Mouse (Mus musculus) retina, postnatal 7 days (tissue): ENCODE results near the gene Six5.

Source experiments
- DNase-seq: peaks from one replicate; pipeline ENCODE4 v3.0.0-alpha.2; 2012; ENCODE audit warnings: low read depth, low spot score

The Six5 gene

DNA sequence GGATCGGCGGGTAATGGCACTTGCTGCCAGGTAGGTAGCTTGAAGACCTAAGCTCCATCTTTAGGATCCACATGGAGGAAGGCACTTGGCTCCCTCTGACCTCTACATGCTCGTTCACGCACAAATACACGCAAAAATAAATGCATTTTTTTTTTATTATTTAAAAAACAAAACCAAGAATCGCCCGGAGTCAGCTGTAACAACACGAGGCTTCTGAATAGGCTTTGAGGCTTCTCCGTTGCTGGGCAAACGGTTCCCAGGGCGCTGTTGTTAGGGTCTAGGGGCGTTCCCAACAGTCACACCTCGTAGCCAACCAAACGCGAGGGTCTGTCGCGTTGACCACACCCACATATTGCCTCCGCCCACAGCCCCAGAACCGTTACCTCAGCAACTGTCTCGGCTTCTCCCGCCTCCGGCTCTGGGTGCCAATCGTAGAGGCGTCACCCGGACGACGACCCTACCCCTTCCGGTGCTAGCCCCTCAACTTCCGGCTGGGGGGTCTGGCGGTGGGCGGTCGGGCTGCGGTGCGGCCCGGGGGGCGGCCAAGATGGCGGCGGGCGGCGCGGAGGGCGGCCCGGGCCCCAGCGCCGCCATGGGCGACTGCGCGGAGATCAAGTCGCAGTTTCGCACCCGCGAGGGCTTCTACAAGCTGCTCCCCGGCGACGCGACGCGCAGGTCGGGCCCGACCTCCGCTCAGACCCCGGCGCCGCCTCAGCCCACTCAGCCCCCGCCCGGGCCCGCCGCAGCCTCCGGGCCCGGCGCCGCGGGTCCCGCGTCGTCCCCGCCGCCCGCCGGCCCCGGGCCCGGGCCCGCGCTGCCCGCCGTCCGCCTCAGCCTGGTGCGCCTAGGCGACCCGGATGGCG is 18.4 kb upstream of the Six5 start, which contains the start of gene Dmwd:
Dmwd (plus strand) TSS at position 505 of the 863 bp plus-strand sequence.
- DNase-seq = peak; percentile 95

DNA sequence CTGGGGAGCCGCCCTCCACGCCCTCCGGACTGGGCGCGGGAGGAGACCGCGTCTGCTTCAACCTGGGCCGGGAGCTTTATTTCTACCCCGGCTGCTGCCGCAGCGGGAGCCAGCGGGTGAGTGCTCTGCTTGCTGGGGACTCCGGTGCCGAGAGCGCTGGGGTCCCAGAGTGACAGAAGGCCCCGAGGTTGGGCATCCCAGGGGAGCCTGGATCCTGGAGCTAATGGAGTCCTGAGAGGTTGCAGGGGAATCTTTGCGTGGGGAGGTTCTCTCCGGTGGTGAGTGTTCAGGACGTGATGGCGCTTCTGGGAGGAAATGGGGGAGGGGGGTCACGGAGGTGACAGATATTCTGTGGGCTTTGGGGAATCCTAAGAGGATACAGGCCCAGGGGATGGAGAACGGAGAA is 17.8 kb upstream of the Six5 start:
- no peak for DNase-seq

- DNase-seq = no peak
Measured at GRCm38 (mm10) chr7:19077761-19078160, 16.6 kb upstream of the Six5 start.

- DNase-seq = no peak
Measured at GRCm38 (mm10) chr7:19078732-19079131, 15.7 kb upstream of the Six5 start.

GRCm38 (mm10) chr7:19080451-19080950 is 13.9 kb upstream of the Six5 start:
- no peak for DNase-seq

DNA sequence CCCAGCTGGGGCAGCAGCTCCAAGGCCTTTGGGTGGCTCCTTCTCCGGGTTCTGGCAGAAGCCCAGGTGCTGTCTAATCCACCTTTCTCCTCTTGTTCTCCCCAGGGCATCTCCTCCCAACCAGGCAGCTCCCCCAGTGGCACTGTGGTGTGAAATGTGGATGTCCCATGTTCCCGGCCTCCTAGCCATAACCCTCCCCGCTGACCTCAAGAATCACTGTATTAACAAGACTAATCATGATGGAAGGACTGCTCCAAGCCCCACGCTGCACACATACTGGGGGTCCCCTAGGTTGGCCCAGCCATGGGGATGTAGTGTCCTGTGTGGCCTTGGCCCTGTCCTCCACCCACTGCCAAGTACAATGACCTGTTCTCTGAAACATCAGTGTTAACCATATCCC is 12.2 kb upstream of the Six5 start:
- DNase-seq = no peak

DNA sequence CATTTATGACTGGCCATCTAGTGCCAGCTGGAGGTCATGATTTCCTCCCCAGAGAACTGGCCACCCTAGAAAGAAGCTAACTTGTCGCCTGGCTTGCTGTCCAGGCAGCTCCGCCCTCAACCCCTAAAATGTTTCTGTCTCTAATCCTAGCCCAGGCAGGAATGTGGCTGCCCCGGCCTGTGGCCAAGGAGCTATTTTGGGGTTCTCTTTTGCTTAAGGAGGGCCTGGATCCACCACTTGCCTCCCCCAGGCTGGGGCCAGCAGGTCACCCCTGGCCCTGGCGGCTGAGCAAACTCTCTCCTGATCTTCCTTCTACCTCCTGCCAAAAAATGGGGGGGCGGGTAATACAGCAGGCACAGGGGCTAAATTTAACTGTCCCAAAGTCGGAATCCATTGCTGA is 11.3 kb upstream of the Six5 start:
- no peak for DNase-seq

DNA sequence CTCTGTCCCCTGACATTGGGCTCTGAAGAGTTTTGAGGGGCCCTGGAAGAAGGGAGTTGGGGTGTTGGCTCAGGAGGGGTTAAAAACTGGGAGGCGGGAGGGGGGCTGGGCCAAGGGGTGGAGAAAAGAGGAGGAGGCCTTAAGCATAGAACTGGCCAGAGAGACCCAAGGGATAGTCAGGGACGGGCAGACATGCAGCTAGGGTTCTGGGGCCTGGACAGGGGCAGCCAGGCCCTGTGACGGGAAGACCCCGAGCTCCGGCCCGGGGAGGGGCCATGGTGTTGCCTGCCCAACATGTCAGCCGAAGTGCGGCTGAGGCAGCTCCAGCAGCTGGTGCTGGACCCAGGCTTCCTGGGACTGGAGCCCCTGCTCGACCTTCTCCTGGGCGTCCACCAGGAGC is 10.7 kb upstream of the Six5 start, which contains the start of gene Dmpk:
Dmpk (plus strand) TSS at position 149 of the 400 bp plus-strand sequence.
- DNase-seq = no peak

DNA sequence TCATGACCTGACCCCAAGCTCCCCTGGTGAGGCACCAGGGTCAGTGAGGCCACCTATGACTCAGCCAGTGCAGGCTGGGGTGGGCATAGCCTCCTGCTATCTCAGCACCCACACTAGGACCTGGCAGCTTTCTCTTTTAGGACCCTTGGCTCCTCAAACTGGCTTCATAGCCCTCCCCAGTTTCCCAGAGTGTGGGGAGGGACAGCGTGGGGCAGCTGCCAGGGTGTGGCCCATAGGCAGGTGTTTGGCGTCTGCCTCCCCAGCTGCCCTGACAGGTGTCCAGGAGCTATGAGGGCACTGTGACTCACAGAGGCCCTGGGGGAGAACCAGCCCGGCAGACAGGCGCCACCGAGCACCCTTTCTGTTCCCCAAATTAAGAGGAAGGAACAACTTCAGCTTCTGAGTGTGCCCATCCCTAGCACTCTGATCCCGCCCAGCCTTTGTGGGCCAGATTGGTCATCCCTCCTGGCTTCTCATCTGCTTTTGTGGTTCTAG is 10.1 kb upstream of the Six5 start:
- DNase-seq = no peak

DNA sequence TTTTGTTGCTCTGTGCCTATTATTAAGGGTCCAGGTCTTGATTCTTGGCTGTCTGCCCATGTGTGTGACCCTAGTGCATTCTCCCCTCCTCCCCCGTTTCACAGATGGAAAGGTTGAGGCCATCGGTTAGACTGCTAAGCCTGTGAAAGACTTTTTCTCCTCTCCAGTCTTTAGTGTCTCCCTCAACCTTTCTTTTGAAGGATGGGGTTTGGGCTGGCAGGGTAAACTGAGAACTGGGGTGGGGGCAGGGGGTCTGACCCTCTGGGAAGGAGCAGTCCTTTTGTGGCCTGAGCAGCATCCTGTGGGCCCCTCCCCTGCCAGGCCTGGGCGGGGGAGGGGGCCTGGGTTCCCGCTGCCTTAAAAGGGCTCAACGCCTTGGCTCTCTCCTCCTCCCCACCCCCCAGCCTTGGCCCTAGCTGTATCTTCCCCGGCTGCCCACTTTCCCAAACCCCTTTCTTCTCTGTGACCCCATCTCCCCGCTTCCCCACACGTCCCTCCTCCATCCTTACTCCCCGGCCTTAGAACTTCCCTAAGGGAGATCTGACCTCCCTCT is 9.4 kb upstream of the Six5 start:
- DNase-seq = no peak

DNA sequence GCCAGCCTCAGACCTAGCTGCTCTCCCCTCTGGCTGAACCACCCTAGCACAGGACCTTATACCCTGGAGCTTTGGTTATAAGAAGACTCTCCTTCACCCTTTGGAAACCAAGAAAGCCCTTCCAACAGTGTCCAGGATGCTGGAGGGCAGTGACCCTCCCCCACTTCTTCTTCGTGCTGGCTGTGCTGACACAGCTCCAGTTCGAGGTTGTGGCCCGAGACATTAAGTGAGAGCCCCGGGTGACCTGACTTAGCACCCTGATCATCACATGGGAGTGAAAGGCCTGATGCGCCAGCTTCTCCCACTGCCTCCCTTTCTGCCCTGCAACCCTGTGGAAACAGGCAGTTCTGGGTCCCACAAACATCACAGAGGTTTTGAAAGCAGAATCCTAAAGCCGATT is 8.9 kb upstream of the Six5 start:
- DNase-seq = no peak

- DNase-seq = no peak
Measured at GRCm38 (mm10) chr7:19086042-19086441, 8.4 kb upstream of the Six5 start.

DNA sequence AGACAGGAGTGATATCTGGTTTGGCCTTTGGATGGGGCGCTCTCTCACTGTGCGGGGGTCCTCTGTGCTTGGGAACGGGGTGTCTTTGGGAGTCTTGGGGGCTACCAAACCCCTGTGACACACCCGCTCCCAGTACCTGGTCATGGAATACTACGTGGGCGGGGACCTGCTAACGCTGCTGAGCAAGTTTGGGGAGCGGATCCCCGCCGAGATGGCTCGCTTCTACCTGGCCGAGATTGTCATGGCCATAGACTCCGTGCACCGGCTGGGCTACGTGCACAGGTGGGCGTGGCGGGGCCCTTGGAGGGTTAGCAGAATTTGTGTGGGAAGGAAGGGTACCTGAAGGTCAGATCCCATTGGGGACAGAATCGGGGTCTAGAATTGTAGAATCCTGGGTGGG is 7.6 kb upstream of the Six5 start:
- DNase-seq = no peak

- DNase-seq = no peak
Measured at GRCm38 (mm10) chr7:19088813-19089212, 5.6 kb upstream of the Six5 start.

DNA sequence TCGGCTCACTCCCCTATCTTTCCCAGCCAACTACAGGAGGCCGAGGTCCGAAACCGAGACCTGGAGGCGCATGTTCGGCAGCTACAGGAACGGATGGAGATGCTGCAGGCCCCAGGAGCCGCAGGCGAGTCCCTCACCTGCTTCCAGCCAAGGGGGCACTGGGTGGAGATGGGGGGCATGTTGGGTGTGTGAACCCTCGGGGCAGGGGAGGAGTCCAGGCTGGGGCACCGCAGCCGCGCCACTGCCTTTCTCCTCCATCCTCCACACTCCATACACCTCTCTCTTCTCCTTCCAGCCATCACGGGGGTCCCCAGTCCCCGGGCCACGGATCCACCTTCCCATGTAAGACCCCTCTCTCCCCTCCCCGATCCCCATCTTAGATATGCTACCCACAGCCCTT is 2.5 kb upstream of the Six5 start:
- DNase-seq = no peak

DNA sequence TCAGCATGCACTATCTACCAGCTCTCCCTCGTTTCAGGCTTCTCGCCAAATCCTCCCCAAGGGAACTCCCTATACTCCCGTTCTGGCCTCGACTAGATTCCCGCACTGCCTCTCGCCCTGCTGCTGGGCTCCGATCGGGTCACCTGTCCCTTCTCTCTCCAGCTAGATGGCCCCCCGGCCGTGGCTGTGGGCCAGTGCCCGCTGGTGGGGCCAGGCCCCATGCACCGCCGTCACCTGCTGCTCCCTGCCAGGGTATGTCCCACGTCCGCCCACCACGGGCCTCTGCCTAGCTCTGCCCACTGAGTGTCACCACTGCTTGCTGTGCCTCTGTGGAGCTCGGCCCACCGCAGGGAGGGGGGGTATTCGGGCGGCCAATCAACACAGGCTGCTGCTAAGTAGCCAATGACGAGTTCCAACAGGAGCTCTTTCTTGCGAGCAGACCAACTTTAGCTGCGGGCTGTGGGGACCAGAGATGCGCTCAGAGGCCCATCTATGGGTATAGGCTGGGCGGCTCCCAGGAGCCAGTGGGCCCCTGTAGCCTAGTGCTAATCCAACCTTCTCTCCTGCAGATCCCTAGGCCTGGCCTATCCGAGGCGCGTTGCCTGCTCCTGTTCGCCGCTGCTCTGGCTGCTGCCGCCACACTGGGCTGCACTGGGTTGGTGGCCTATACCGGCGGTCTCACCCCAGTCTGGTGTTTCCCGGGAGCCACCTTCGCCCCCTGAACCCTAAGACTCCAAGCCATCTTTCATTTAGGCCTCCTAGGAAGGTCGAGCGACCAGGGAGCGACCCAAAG is 1.8 kb upstream of the Six5 start:
- no peak for DNase-seq

- DNase-seq = peak; percentile 66
Measured at GRCm38 (mm10) chr7:19093174-19093521, 1.2 kb upstream of the Six5 start.

GRCm38 (mm10) chr7:19093537-19094385 is 633 bp upstream of the Six5 start:
- peak; percentile 67 for DNase-seq

DNA sequence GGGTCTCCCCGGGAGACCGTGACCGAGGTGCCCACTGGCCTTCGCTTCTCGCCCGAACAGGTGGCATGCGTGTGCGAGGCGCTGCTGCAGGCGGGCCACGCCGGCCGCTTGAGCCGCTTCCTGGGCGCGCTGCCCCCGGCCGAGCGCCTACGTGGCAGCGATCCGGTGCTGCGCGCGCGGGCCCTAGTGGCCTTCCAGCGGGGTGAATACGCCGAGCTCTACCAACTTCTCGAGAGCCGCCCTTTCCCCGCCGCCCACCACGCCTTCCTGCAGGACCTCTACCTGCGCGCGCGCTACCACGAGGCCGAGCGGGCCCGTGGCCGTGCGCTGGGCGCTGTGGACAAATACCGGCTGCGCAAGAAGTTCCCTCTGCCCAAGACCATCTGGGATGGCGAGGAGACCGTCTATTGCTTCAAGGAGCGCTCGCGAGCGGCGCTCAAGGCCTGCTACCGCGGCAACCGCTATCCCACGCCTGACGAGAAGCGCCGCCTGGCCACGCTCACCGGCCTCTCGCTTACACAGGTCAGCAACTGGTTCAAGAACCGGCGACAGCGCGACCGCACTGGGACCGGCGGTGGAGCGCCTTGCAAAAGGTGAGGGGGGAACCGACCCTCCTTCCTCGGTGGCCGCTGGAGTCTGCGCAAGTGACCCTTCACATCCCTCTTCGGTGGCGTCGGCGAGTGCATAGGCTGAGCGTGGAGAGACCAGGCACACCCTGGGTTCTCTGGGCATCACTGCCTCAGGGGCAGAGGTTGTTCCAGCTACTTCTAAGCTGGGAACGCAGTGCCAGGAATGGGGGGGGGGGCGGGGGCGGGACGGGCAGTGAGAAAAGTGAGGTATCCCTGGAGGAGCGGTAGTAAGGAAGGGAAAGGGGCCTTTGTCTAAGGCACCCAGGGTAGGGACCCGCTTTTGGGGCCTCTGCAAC is 694 bp downstream of the Six5 start:
- DNase-seq = no peak

GRCm38 (mm10) chr7:19095751-19096110 is 1.3 kb downstream of the Six5 start:
- DNase-seq = no peak
